Mouse (Mus musculus) hindbrain, embryonic 16.5 days (tissue): ENCODE data around the gene Ssbp2. TPM values are rescaled to one million over a fixed set of nuclear protein-coding genes. Genes with fewer than 3 reads are reported as not detected.

Source experiments
- ATAC-seq: fragments of 200-750 bp; cut with Nextera tagmentation; 2 replicates; pipeline ENCODE4 v1.8.0; 2017; ENCODE audit warnings: moderate TSS enrichment, moderate library complexity
- H3K27ac ChIP-seq: fragments of 300-500 bp; sonication (generic); 2 replicates; pipeline ENCODE4 v1.5.1; 2014; ENCODE audit warnings: low read depth, mild to moderate bottlenecking, control low read depth, low read length, moderate library complexity
- H3K27me3 ChIP-seq: fragments of 300-500 bp; sonication (generic); replicated peaks from 2 replicates; pipeline ENCODE4 v1.6.1; 2014; ENCODE audit warnings: low read length; ENCODE audit not compliant: control insufficient read depth, insufficient read depth
- H3K36me3 ChIP-seq: fragments of 300-500 bp; sonication (generic); 2 replicates; pipeline ENCODE4 v1.6.1; 2014; ENCODE audit warnings: mild to moderate bottlenecking, low read length, moderate library complexity, mixed read lengths; ENCODE audit not compliant: control insufficient read depth, insufficient read depth
- H3K4me1 ChIP-seq: fragments of 300-500 bp; sonication (generic); 2 replicates; pipeline ENCODE4 v1.6.1; 2014; ENCODE audit warnings: low read depth, low read length; ENCODE audit not compliant: control insufficient read depth, insufficient read depth
- H3K4me2 ChIP-seq: fragments of 300-500 bp; sonication (generic); 2 replicates; pipeline ENCODE4 v1.6.1; 2014; ENCODE audit warnings: mild to moderate bottlenecking, low read length, control low read depth, moderate library complexity
- H3K4me3 ChIP-seq: fragments of 300-500 bp; sonication (generic); 2 replicates; pipeline ENCODE4 v1.5.1; 2014; ENCODE audit warnings: mild to moderate bottlenecking, low read length, control low read depth, moderate library complexity
- H3K9ac ChIP-seq: fragments of 300-500 bp; sonication (generic); 2 replicates; pipeline ENCODE4 v1.6.1; 2014; ENCODE audit warnings: low read depth, mild to moderate bottlenecking, control low read depth, low read length, moderate library complexity
- H3K9me3 ChIP-seq: fragments of 300-500 bp; sonication (generic); 2 replicates; pipeline ENCODE4 v1.6.1; 2014; ENCODE audit warnings: mild to moderate bottlenecking, low read length, moderate library complexity; ENCODE audit not compliant: control insufficient read depth
- WGBS: fragments of 180-500 bp; shearing (Covaris S2); extraction: QIAGEN DNeasy Blood & Tissue Kit; methylation state at CpG from one replicate; pipeline ENCODE4 v1.1.7; 2014; 5-methylcytosine and 5-hydroxymethylcytosine counted together
- polyA plus RNA-seq: library from polyadenylated mRNA; unstranded; fragments of >200 nt; fragmentation: Nextera tagmentation; extraction: Ambion mirVana; gene quantifications from 2 replicates; pipeline ENCODE4 v1.2.1, GENCODE M21; 2015

Ssbp2 gene
- polyA plus RNA-seq, 1 experiment from 2014 or later = 197 TPM

DNA sequence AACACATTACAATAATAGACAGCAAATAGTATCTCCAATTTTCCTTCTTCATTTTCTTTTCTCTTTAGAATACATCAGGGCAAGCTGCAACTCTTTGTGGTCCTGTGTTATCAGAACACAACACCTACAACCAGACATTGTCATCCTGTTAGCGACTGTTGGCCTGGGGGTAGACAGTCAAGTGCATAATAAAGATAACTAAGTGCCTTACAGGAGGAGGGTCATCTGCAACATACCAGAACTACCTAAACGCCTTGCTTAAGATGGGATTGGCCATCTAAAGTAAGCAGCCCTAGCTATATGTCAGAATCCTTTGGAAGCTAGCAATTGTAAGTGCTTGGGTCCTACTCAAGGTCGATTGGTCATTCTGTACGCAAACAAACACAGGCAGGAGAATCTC, 2.1 kb upstream of the Ssbp2 start:
- Histone ChIP-seq H3K4me3 (no peak overlapping the region), H3K36me3 (no peaks in the 10 kb centered on the region), H3K4me2 (no peak overlapping the region), H3K27me3 (no peaks in the 10 kb centered on the region), H3K4me1 (peaks cover 12% of the 10 kb centered on the region), H3K9me3 (no peaks in the 10 kb centered on the region), H3K27ac (no peak overlapping the region), H3K9ac (no peak overlapping the region)
- ATAC-seq = no peak
- 86% methylated on average over 4 of the region's 4 CpGs for WGBS

DNA sequence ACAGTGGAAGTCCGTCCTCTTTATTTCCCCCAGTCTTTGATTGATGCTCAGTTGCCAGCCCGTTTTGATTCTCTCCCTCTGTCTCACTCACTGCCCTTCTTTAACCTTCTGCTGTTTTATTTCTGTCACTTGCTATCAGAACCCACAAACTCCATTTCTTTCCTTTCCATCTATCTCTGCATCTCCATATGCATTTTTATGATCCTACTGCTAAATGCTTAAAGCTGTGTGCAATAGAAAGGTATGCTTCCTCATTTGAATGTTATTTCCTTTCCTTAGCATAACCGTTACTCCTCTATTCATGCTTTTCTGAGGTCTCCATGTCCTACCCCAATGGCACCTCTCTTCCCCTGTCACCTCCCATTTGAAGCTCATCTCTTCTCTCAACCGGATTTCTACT, 594 bp upstream of the Ssbp2 start:
- ATAC-seq = no peak
- no peak overlapping the region for H3K4me3 ChIP-seq
- no peaks in the 10 kb centered on the region for H3K36me3 ChIP-seq
- peak overlapping the region; percentile 94 for H3K27ac ChIP-seq
- no peak overlapping the region for H3K9ac ChIP-seq
- peaks cover 16% of the 10 kb centered on the region for H3K4me1 ChIP-seq
- no peaks in the 10 kb centered on the region for H3K9me3 ChIP-seq
- peak overlapping the region; percentile 79 for H3K4me2 ChIP-seq
- 15% methylated on average over 4 of the region's 4 CpGs for WGBS
- H3K27me3 ChIP-seq = no peaks in the 10 kb centered on the region

- peak overlapping the region; percentile 88 for H3K9ac ChIP-seq
- H3K36me3 ChIP-seq = no peaks in the 10 kb centered on the region
- under 1% methylated on average over 53 of the region's 70 CpGs for WGBS
- H3K9me3 ChIP-seq = no peaks in the 10 kb centered on the region
- peak overlapping the region; percentile 97 for H3K27ac ChIP-seq
- peak overlapping the region; percentile 96 for H3K4me3 ChIP-seq
- H3K4me1 ChIP-seq = peaks cover 16% of the 10 kb centered on the region
- no peaks in the 10 kb centered on the region for H3K27me3 ChIP-seq
- peak; percentile 99 for ATAC-seq
- H3K4me2 ChIP-seq = peak overlapping the region; percentile 85
Observed at GRCm38 (mm10) chr13:91460621-91461284, 670 bp downstream of the Ssbp2 start.

DNA sequence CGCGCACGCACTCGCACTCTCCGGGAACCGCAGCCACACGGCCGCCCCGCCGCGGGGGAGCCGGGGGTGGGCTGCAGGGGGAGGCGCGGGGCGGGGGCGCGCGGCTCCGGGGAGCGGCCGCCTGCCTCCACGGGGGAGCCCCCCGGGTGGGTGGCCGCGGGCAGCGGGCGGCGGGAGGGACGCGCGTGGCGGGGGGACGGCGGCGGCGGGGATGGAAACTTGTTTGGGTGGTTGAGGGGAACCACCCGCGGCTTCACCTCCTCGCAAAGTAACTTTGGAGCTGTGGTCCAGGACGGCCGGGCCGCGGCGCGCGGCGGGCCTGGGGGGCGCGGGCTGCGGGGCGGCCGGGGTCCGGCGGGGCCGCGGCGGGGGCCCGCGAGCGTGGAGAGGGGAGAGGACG, 1.2 kb downstream of the Ssbp2 start:
- Histone ChIP-seq H3K4me1 (peaks cover 16% of the 10 kb centered on the region), H3K4me2 (peak overlapping the region; percentile 85), H3K27me3 (no peaks in the 10 kb centered on the region), H3K9ac (peak overlapping the region; percentile 88), H3K27ac (peak overlapping the region; percentile 97), H3K4me3 (peak overlapping the region; percentile 96), H3K9me3 (no peaks in the 10 kb centered on the region), H3K36me3 (no peaks in the 10 kb centered on the region)
- peak; percentile 3; the same call in 1 of the 2 replicates for ATAC-seq
- WGBS = 2% methylated on average over 32 of the region's 61 CpGs

DNA sequence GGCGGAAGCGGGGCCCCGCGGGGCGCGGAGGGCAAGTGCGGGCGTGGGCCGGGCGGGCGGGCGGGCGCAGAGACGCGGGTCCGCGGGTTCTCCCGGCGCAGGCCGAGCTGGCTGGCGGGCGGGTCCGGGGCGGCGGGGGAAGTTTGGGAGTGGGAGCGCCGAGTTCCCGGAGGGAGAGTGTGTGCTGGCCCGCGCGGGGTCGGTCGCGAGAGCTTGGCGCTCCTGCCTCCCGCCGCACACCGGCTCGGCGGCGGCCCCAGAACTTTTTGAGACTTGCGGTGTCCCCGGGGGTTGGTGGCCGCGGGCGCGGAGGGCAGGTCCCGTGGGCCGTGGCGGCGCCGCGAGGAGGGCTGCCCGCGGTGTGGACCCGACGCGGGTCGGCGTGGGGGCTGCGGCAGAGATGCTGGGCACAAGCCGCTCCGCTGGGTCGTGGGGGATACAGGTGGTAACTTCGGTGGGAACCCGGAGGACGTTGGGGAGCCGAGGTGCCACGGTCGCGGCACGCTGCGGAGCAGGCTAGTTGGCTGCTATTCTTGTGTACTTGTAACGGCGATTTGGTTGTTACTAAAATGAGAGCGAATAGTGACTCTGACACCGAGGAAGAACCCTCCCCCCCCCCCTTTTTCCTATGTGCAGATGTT, 1.7 kb downstream of the Ssbp2 start:
- H3K9me3 ChIP-seq = no peaks in the 10 kb centered on the region
- H3K27ac ChIP-seq = peak overlapping the region; percentile 97
- WGBS = under 1% methylated on average over 40 of the region's 77 CpGs
- peaks cover 16% of the 10 kb centered on the region for H3K4me1 ChIP-seq
- H3K4me2 ChIP-seq = peak overlapping the region; percentile 85
- no peak for ATAC-seq
- H3K4me3 ChIP-seq = peak overlapping the region; percentile 96
- H3K9ac ChIP-seq = peak overlapping the region; percentile 88
- no peaks in the 10 kb centered on the region for H3K36me3 ChIP-seq
- no peaks in the 10 kb centered on the region for H3K27me3 ChIP-seq

- H3K4me2 ChIP-seq = peak overlapping the region; percentile 85
- no peaks in the 10 kb centered on the region for H3K27me3 ChIP-seq
- 9% methylated on average over 2 of the region's 2 CpGs for WGBS
- peak overlapping the region; percentile 88 for H3K9ac ChIP-seq
- H3K4me3 ChIP-seq = peak overlapping the region; percentile 96
- H3K36me3 ChIP-seq = no peaks in the 10 kb centered on the region
- H3K27ac ChIP-seq = peak overlapping the region; percentile 97
- no peaks in the 10 kb centered on the region for H3K9me3 ChIP-seq
- no peak for ATAC-seq
- peaks cover 16% of the 10 kb centered on the region for H3K4me1 ChIP-seq
Observed at GRCm38 (mm10) chr13:91462395-91462794, 2.3 kb downstream of the Ssbp2 start.

DNA sequence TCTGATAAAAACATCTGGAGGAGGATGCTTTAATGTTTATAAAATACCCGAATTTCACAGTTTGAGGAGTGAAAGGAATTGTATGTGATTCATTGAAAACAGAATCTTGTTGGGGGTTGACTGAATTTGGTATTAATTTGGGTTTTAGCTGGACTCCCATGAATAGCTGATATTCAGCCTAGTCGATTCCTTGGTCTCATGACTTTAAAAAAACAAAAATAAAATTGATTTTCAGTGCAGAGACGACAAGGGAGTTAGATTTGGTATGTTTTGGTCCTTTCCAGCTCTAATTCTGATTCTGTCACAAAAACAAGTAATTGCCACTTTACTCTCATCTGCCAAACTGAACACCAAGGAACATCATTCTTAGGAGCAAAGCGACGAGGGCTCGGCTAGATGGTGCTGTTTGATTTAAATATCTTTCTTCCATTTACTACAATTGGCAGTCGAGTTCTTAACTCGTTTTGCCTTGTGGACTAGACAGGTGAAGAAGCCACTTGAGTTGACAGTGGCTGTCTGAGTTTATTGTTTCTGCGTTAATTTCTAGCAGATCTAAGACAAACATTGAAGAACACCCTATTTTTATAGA, 2.9 kb downstream of the Ssbp2 start:
- Histone ChIP-seq H3K36me3 (no peaks in the 10 kb centered on the region), H3K27ac (no peak overlapping the region), H3K9ac (no peak overlapping the region), H3K27me3 (no peaks in the 10 kb centered on the region), H3K4me2 (peak overlapping the region; percentile 85), H3K9me3 (no peaks in the 10 kb centered on the region), H3K4me1 (peaks cover 16% of the 10 kb centered on the region), H3K4me3 (peak overlapping the region; percentile 20)
- WGBS = 18% methylated on average over 9 of the region's 9 CpGs
- ATAC-seq = no peak

GRCm38 (mm10) chr13:91465002-91465715, 5.1 kb downstream of the Ssbp2 start:
- no peak overlapping the region for H3K4me3 ChIP-seq
- no peak overlapping the region for H3K27ac ChIP-seq
- WGBS = 83% methylated on average over 8 of the region's 8 CpGs
- no peak for ATAC-seq
- H3K9ac ChIP-seq = no peak overlapping the region
- no peaks in the 10 kb centered on the region for H3K36me3 ChIP-seq
- peaks cover 7% of the 10 kb centered on the region for H3K4me1 ChIP-seq
- H3K9me3 ChIP-seq = no peaks in the 10 kb centered on the region
- H3K27me3 ChIP-seq = no peaks in the 10 kb centered on the region
- H3K4me2 ChIP-seq = no peak overlapping the region

DNA sequence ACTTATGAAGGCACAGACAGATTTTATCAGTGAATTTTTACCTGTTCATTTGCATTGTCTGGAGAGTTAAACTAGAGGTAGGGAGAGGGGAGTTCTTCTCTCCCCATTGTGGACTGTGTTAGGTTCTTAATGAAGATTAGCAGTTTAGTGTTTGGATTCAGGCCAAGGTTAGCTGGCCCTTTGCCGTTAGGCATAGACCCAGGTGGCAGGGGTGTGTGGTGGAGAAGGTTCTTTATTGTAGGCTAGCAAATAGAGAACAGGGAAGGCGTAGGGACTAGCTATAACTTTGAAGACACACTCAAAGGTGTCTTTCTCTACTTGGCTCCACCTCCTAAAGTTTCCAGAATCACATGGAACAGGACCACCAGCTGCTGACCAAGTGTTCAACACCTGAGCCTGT, 11.5 kb downstream of the Ssbp2 start:
- no peaks in the 10 kb centered on the region for H3K27me3 ChIP-seq
- no peak overlapping the region for H3K4me2 ChIP-seq
- no peak for ATAC-seq
- H3K36me3 ChIP-seq = no peaks in the 10 kb centered on the region
- WGBS = 39% methylated on average over 2 of the region's 2 CpGs
- no peak overlapping the region for H3K27ac ChIP-seq
- no peaks in the 10 kb centered on the region for H3K9me3 ChIP-seq
- H3K4me1 ChIP-seq = peaks cover 12% of the 10 kb centered on the region
- no peak overlapping the region for H3K4me3 ChIP-seq
- H3K9ac ChIP-seq = no peak overlapping the region
